Mouse (Mus musculus): ENCODE measurements around the gene Zfp784.
"Not testable (repeated sequence)": the region's sequence is repeated elsewhere in the genome, so short reads cannot be mapped to it uniquely, and the experiment has no call there.

The Zfp784 gene

GRCm38 (mm10) chr7:5038109-5038732 is at the start of gene Zfp784:
Zfp784 (minus strand) TSS chr7:5038446.
- DNase-seq (ENCODE audit: low read depth), result peak; percentile 96

- no peak for DNase-seq (ENCODE audit: low read depth)
These were observed 49.6 kb upstream of the Zfp784 start for GRCm38 (mm10) chr7:5087886-5088285.

- DNase-seq (ENCODE audit: low read depth), result no peak
These were observed 48.7 kb upstream of the Zfp784 start for GRCm38 (mm10) chr7:5086921-5087440.

- DNase-seq (ENCODE audit: low read depth), result no peak
These were observed 47.3 kb upstream of the Zfp784 start for GRCm38 (mm10) chr7:5085512-5085911.

GRCm38 (mm10) chr7:5083325-5084105 is 45.3 kb upstream of the Zfp784 start:
- DNase-seq (ENCODE audit: low read depth), result no peak

GRCm38 (mm10) chr7:5081939-5082338 is 43.7 kb upstream of the Zfp784 start:
- no peak for DNase-seq (ENCODE audit: low read depth)

- no peak for DNase-seq (ENCODE audit: low read depth)
These were observed 43.0 kb upstream of the Zfp784 start for GRCm38 (mm10) chr7:5081241-5081640.

GRCm38 (mm10) chr7:5080815-5081214 is 42.6 kb upstream of the Zfp784 start:
- DNase-seq (ENCODE audit: low read depth), result no peak

GRCm38 (mm10) chr7:5080010-5080751 is 41.9 kb upstream of the Zfp784 start, which contains the start of gene Epn1:
Epn1 (plus strand) TSS chr7:5080235.
- DNase-seq (ENCODE audit: low read depth), result peak; percentile 99

- not testable (repeated sequence) for DNase-seq (ENCODE audit: low read depth)
These were observed 41.2 kb upstream of the Zfp784 start for GRCm38 (mm10) chr7:5079365-5080009.

GRCm38 (mm10) chr7:5076931-5077330 is 38.7 kb upstream of the Zfp784 start:
- no peak for DNase-seq (ENCODE audit: low read depth)

GRCm38 (mm10) chr7:5074984-5075383 is 36.7 kb upstream of the Zfp784 start:
- no peak for DNase-seq (ENCODE audit: low read depth)

GRCm38 (mm10) chr7:5073586-5073985 is 35.3 kb upstream of the Zfp784 start:
- no peak for DNase-seq (ENCODE audit: low read depth)

- no peak for DNase-seq (ENCODE audit: low read depth)
These were observed 26.6 kb upstream of the Zfp784 start for GRCm38 (mm10) chr7:5064886-5065285.

- DNase-seq (ENCODE audit: low read depth), result peak; percentile 96
These were observed 24.2 kb upstream of the Zfp784 start for GRCm38 (mm10) chr7:5062360-5063001.

GRCm38 (mm10) chr7:5061774-5062359 is 23.6 kb upstream of the Zfp784 start, which contains the start of gene U2af2:
U2af2 (plus strand) TSS chr7:5062143.
- peak; percentile 95 for DNase-seq (ENCODE audit: low read depth)

- peak; percentile 99 for DNase-seq (ENCODE audit: low read depth)
These were observed 22.9 kb upstream of the Zfp784 start for GRCm38 (mm10) chr7:5060944-5061773.

- peak; percentile 86 for DNase-seq (ENCODE audit: low read depth)
These were observed 22.0 kb upstream of the Zfp784 start for GRCm38 (mm10) chr7:5060239-5060731.

GRCm38 (mm10) chr7:5059421-5059820 is 21.2 kb upstream of the Zfp784 start:
- no peak for DNase-seq (ENCODE audit: low read depth)

GRCm38 (mm10) chr7:5058631-5059030 is 20.4 kb upstream of the Zfp784 start:
- no peak for DNase-seq (ENCODE audit: low read depth)

Data from induced T-regulatory cell, adult 2 months (primary cell).